Mouse (Mus musculus): ENCODE results near the gene Scgb2b3. TPM values are rescaled to one million over a fixed set of nuclear protein-coding genes. Genes with fewer than 3 reads are reported as not detected.

Scgb2b3 gene
- total RNA-seq (2012; rRNA removed) (not detected in 2 replicates), polyA plus RNA-seq (2012; ENCODE audit: insufficient read depth in 1 of 2, insufficient read length in 2 of 2, low read depth in 1 of 2, low replicate concordance in 2 of 2, missing spikeins in 1 of 2) (not detected)

GRCm38 (mm10) chr7:31362022-31362560, at the start of gene Scgb2b3:
Scgb2b3 (minus strand) TSS chr7:31362072.
- Histone ChIP-seq H3K27me3 (ENCODE audit: control insufficient read depth in 1 of 2, insufficient read depth in 2 of 2, low read length in 2 of 2) (no peaks in the 10 kb centered on the region), H3K9ac (ENCODE audit: control insufficient read depth, low read depth, low read length, poor library complexity, severe bottlenecking) (no peak within 1 kb of the TSS), H3K79me2 (ENCODE audit: control insufficient read depth, insufficient read depth, low read length, poor library complexity) (no peaks in the 10 kb centered on the region), H3K4me1 (ENCODE audit: control insufficient read depth in 1 of 2, insufficient read depth in 2 of 2, low read length in 2 of 2) (no peaks in the 10 kb centered on the region), H3K27ac (ENCODE audit: control insufficient read depth, low read depth, low read length) (no peak within 1 kb of the TSS), H3K36me3 (ENCODE audit: control insufficient read depth in 1 of 2, insufficient read depth in 2 of 2, low read length in 2 of 2) (no peaks in the 10 kb centered on the region), H3K9me3 (replicated peaks; ENCODE audit: insufficient read depth, low read length) (no peaks in the 10 kb centered on the region), H3K4me3 (ENCODE audit: control insufficient read depth in 1 of 2, insufficient read depth in 1 of 2, low read depth in 2 of 2, low read length in 2 of 2) (no peak within 1 kb of the TSS)
- DNase-seq (ENCODE audit: low read depth, low spot score) = no peak
- no peak for TF ChIP-seq MAFK (IDR thresholded peaks at IDR 0.05; ENCODE audit: borderline replicate concordance, low read depth, low read length)
- TF ChIP-seq UBTF (IDR thresholded peaks at IDR 0.05; ENCODE audit: borderline replicate concordance, insufficient read depth, low read depth, low read length) = no peak

DNA sequence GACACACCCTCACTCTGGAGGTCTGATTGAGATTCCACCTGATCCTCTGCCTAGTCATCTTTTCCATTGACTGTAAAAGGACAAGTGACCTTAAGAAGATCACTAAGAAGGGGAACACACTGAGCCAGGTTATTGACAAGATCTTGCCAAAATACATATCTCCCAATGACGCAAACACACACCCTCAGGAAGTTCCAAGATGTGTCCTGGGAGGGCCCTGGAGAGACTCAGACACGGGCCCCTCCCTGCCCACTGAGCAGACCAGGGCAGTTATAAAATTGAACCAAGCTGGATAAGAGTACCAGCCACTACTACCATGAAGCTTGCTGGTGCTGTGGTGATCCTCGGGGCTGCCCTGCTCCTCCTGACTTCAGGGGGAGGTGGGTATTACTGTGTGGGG, 13.4 kb upstream of the Scgb2b3 start, which contains the start of gene Scgb1b3:
Scgb1b3 (plus strand) TSS at position 301 of the 400 bp plus-strand sequence.
- Histone ChIP-seq H3K36me3 (ENCODE audit: control insufficient read depth in 1 of 2, insufficient read depth in 2 of 2, low read length in 2 of 2) (no peaks in the 10 kb centered on the region), H3K27me3 (ENCODE audit: control insufficient read depth in 1 of 2, insufficient read depth in 2 of 2, low read length in 2 of 2) (no peaks in the 10 kb centered on the region), H3K4me3 (ENCODE audit: control insufficient read depth in 1 of 2, insufficient read depth in 1 of 2, low read depth in 2 of 2, low read length in 2 of 2) (no peak within 1 kb of the TSS), H3K79me2 (ENCODE audit: control insufficient read depth, insufficient read depth, low read length, poor library complexity) (no peaks in the 10 kb centered on the region), H3K9me3 (replicated peaks; ENCODE audit: insufficient read depth, low read length) (no peaks in the 10 kb centered on the region), H3K9ac (ENCODE audit: control insufficient read depth, low read depth, low read length, poor library complexity, severe bottlenecking) (no peak within 1 kb of the TSS), H3K4me1 (ENCODE audit: control insufficient read depth in 1 of 2, insufficient read depth in 2 of 2, low read length in 2 of 2) (no peaks in the 10 kb centered on the region), H3K27ac (ENCODE audit: control insufficient read depth, low read depth, low read length) (no peak within 1 kb of the TSS)
- TF ChIP-seq GABPA (IDR thresholded peaks at IDR 0.05; ENCODE audit: low read depth, low read length) (no peak), CTCF (IDR thresholded peaks at IDR 0.05 in 2 of 3, conservative IDR thresholded peaks at IDR 0.05 in 1 of 3; ENCODE audit: control insufficient read depth in 1 of 3, insufficient read depth in 1 of 3, low read depth in 2 of 3, low read length in 3 of 3, poor library complexity in 1 of 3, severe bottlenecking in 1 of 3) (no peak), TAL1 (IDR thresholded peaks at IDR 0.05; ENCODE audit: low read length) (no peak), NELFE (IDR thresholded peaks at IDR 0.05; ENCODE audit: low read depth, low read length) (no peak), EP300 (IDR thresholded peaks at IDR 0.05; ENCODE audit: low read depth in 1 of 2, low read length in 2 of 2) (no peak), USF2 (IDR thresholded peaks at IDR 0.05; ENCODE audit: borderline replicate concordance in 1 of 2, insufficient read depth in 1 of 2, low read depth in 1 of 2, low read length in 2 of 2) (no peak), ZNF384 (IDR thresholded peaks at IDR 0.05; ENCODE audit: low read depth, low read length) (no peak), TCF12 (IDR thresholded peaks at IDR 0.05; ENCODE audit: low read depth, low read length) (no peak), ZMIZ1 (IDR thresholded peaks at IDR 0.05; ENCODE audit: low read depth, low read length) (no peak), ZKSCAN1 (IDR thresholded peaks at IDR 0.05; ENCODE audit: low read depth, low read length) (no peak), POLR2AphosphoS5 (IDR thresholded peaks at IDR 0.05; ENCODE audit: borderline replicate concordance, low read depth, low read length) (no peak), HCFC1 (IDR thresholded peaks at IDR 0.05; ENCODE audit: low read depth, low read length) (no peak), MYB (IDR thresholded peaks at IDR 0.05; ENCODE audit: low read depth, low read length) (no peak), MYC (IDR thresholded peaks at IDR 0.05; ENCODE audit: low read depth, low read length) (no peak), KAT2A (conservative IDR thresholded peaks at IDR 0.05; ENCODE audit: low read depth, low read length) (no peak), MAFK (IDR thresholded peaks at IDR 0.05; ENCODE audit: borderline replicate concordance, low read depth, low read length) (no peak), MAZ (IDR thresholded peaks at IDR 0.05; ENCODE audit: low read depth, low read length) (no peak), UBTF (IDR thresholded peaks at IDR 0.05; ENCODE audit: borderline replicate concordance, insufficient read depth, low read depth, low read length) (no peak)
- no peak for DNase-seq (ENCODE audit: low read depth, low spot score)

Other genes starting within 250 kb of the Scgb2b3 start
- 0.69 and 1.6 TPM in 2 replicates for gene Hpn, start 246.8 kb downstream of the Scgb2b3 start, total RNA-seq (2012; rRNA removed)
- gene Hpn, start 246.8 kb downstream of the Scgb2b3 start, polyA plus RNA-seq (2012; ENCODE audit: insufficient read depth in 1 of 2, insufficient read length in 2 of 2, low read depth in 1 of 2, low replicate concordance in 2 of 2, missing spikeins in 1 of 2) = 1 to 10 TPM in 1 of 2 experiments, not detected in 1; 1.1 TPM
- not detected in 2 replicates for gene Scn1b, start 235.1 kb downstream of the Scgb2b3 start, total RNA-seq (2012; rRNA removed)
- gene Scn1b, start 235.1 kb downstream of the Scgb2b3 start, polyA plus RNA-seq (2012; ENCODE audit: insufficient read depth in 1 of 2, insufficient read length in 2 of 2, low read depth in 1 of 2, low replicate concordance in 2 of 2, missing spikeins in 1 of 2) = not detected
- gene Gramd1a, start 206.2 kb downstream of the Scgb2b3 start, total RNA-seq (2012; rRNA removed) = 18.2 and 21.8 TPM in 2 replicates
- gene Gramd1a, start 206.2 kb downstream of the Scgb2b3 start, polyA plus RNA-seq (2012; ENCODE audit: insufficient read depth in 1 of 2, insufficient read length in 2 of 2, low read depth in 1 of 2, low replicate concordance in 2 of 2, missing spikeins in 1 of 2) = 10 to 100 TPM in 1 of 2 experiments, not detected in 1; 65.7 TPM
- not detected in 2 replicates for gene Scgb2b2, start 71.6 kb downstream of the Scgb2b3 start, total RNA-seq (2012; rRNA removed)
- gene Scgb2b2, start 71.6 kb downstream of the Scgb2b3 start, polyA plus RNA-seq (2012; ENCODE audit: insufficient read depth in 1 of 2, insufficient read length in 2 of 2, low read depth in 1 of 2, low replicate concordance in 2 of 2, missing spikeins in 1 of 2) = not detected
- gene Scgb1b2, start 70.3 kb downstream of the Scgb2b3 start, total RNA-seq (2012; rRNA removed) = not detected in 2 replicates
- gene Scgb1b2, start 70.3 kb downstream of the Scgb2b3 start, polyA plus RNA-seq (2012; ENCODE audit: insufficient read depth in 1 of 2, insufficient read length in 2 of 2, low read depth in 1 of 2, low replicate concordance in 2 of 2, missing spikeins in 1 of 2) = not detected
- gene Scgb1b3, start 13.5 kb upstream of the Scgb2b3 start, total RNA-seq (2012; rRNA removed) = not detected in 2 replicates
- gene Scgb1b3, start 13.5 kb upstream of the Scgb2b3 start, polyA plus RNA-seq (2012; ENCODE audit: insufficient read depth in 1 of 2, insufficient read length in 2 of 2, low read depth in 1 of 2, low replicate concordance in 2 of 2, missing spikeins in 1 of 2) = not detected